Mouse (Mus musculus): Measurements from ENCODE around the gene Morn1. TPM values are rescaled to one million over a fixed set of nuclear protein-coding genes. Genes with fewer than 3 reads are reported as not detected.

The Morn1 gene
- polyA plus RNA-seq, 1 experiment, result 44.0 TPM

GRCm38 (mm10) chr4:155068357-155068972, 17.9 kb upstream of the Morn1 start:
- TF ChIP-seq POLR2A (IDR thresholded peaks at IDR 0.05; ENCODE audit: control insufficient read depth, low read depth, low read length) (no peak), CTCF (IDR thresholded peaks at IDR 0.05; ENCODE audit: control insufficient read depth, insufficient read depth, insufficient replicate concordance, low read depth, low read length) (no peak)
- no peak overlapping the region for H3K4me3 ChIP-seq (ENCODE audit: control insufficient read depth, low read depth, low read length)
- H3K27me3 ChIP-seq (ENCODE audit: control insufficient read depth, insufficient read depth, low read length), result no peaks in the 10 kb centered on the region
- H3K27ac ChIP-seq (ENCODE audit: control insufficient read depth, insufficient read depth, low read depth, low read length), result no peak overlapping the region
- peaks cover 1% of the 10 kb centered on the region; the same call in 1 of the 2 replicates for H3K36me3 ChIP-seq (ENCODE audit: control insufficient read depth, insufficient read depth, low read length)
- peaks cover 16% of the 10 kb centered on the region for H3K4me1 ChIP-seq (ENCODE audit: control insufficient read depth, insufficient read depth, low read length)

DNA sequence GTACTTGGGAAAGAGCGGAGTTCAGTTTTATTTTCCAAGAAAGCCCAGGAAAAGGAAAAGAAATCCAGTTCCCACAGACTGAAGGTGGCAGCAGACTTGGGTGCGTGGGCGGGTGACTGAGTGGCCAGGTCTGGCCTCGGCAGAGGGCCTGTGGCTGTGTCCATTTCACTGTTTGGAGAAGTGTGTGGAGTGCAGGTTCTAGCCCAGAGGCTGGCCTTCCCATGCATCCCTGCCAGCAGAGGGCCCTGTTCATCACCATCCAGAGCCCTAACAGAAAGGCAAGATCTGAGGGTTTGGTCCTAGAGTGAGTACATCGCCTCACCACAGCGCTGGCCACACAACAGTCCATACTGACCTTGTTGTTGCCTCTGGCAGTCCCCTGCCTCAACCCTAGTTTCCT, 17.2 kb upstream of the Morn1 start:
- Histone ChIP-seq H3K27me3 (ENCODE audit: control insufficient read depth, insufficient read depth, low read length) (no peaks in the 10 kb centered on the region), H3K4me3 (ENCODE audit: control insufficient read depth, low read depth, low read length) (no peak overlapping the region), H3K4me1 (ENCODE audit: control insufficient read depth, insufficient read depth, low read length) (peaks cover 16% of the 10 kb centered on the region), H3K27ac (ENCODE audit: control insufficient read depth, insufficient read depth, low read depth, low read length) (no peak overlapping the region), H3K36me3 (ENCODE audit: control insufficient read depth, insufficient read depth, low read length) (peaks cover 4% of the 10 kb centered on the region)
- no peak for TF ChIP-seq POLR2A (IDR thresholded peaks at IDR 0.05; ENCODE audit: control insufficient read depth, low read depth, low read length)
- no peak for TF ChIP-seq CTCF (IDR thresholded peaks at IDR 0.05; ENCODE audit: control insufficient read depth, insufficient read depth, insufficient replicate concordance, low read depth, low read length)

- H3K27me3 ChIP-seq (ENCODE audit: control insufficient read depth, insufficient read depth, low read length), result no peaks in the 10 kb centered on the region
- peaks cover 16% of the 10 kb centered on the region for H3K4me1 ChIP-seq (ENCODE audit: control insufficient read depth, insufficient read depth, low read length)
- H3K36me3 ChIP-seq (ENCODE audit: control insufficient read depth, insufficient read depth, low read length), result peaks cover 4% of the 10 kb centered on the region
- no peak overlapping the region for H3K27ac ChIP-seq (ENCODE audit: control insufficient read depth, insufficient read depth, low read depth, low read length)
- no peak overlapping the region for H3K4me3 ChIP-seq (ENCODE audit: control insufficient read depth, low read depth, low read length)
- TF ChIP-seq POLR2A (IDR thresholded peaks at IDR 0.05; ENCODE audit: control insufficient read depth, low read depth, low read length) (no peak), CTCF (IDR thresholded peaks at IDR 0.05; ENCODE audit: control insufficient read depth, insufficient read depth, insufficient replicate concordance, low read depth, low read length) (no peak)
These were observed 16.2 kb upstream of the Morn1 start for GRCm38 (mm10) chr4:155070199-155070598.

GRCm38 (mm10) chr4:155070921-155071320, 15.5 kb upstream of the Morn1 start:
- peaks cover 4% of the 10 kb centered on the region for H3K36me3 ChIP-seq (ENCODE audit: control insufficient read depth, insufficient read depth, low read length)
- H3K27ac ChIP-seq (ENCODE audit: control insufficient read depth, insufficient read depth, low read depth, low read length), result no peak overlapping the region
- no peak overlapping the region for H3K4me3 ChIP-seq (ENCODE audit: control insufficient read depth, low read depth, low read length)
- TF ChIP-seq CTCF (IDR thresholded peaks at IDR 0.05; ENCODE audit: control insufficient read depth, insufficient read depth, insufficient replicate concordance, low read depth, low read length), result no peak
- no peak for TF ChIP-seq POLR2A (IDR thresholded peaks at IDR 0.05; ENCODE audit: control insufficient read depth, low read depth, low read length)
- H3K27me3 ChIP-seq (ENCODE audit: control insufficient read depth, insufficient read depth, low read length), result no peaks in the 10 kb centered on the region
- peaks cover 11% of the 10 kb centered on the region for H3K4me1 ChIP-seq (ENCODE audit: control insufficient read depth, insufficient read depth, low read length)

- H3K4me3 ChIP-seq (ENCODE audit: control insufficient read depth, low read depth, low read length), result no peak overlapping the region
- TF ChIP-seq CTCF (IDR thresholded peaks at IDR 0.05; ENCODE audit: control insufficient read depth, insufficient read depth, insufficient replicate concordance, low read depth, low read length) (no peak), POLR2A (IDR thresholded peaks at IDR 0.05; ENCODE audit: control insufficient read depth, low read depth, low read length) (no peak)
- no peaks in the 10 kb centered on the region for H3K27me3 ChIP-seq (ENCODE audit: control insufficient read depth, insufficient read depth, low read length)
- no peaks in the 10 kb centered on the region for H3K4me1 ChIP-seq (ENCODE audit: control insufficient read depth, insufficient read depth, low read length)
- no peak overlapping the region for H3K27ac ChIP-seq (ENCODE audit: control insufficient read depth, insufficient read depth, low read depth, low read length)
- H3K36me3 ChIP-seq (ENCODE audit: control insufficient read depth, insufficient read depth, low read length), result peaks cover 4% of the 10 kb centered on the region
These were observed 12.0 kb upstream of the Morn1 start for GRCm38 (mm10) chr4:155074418-155074817.

- Histone ChIP-seq H3K27ac (ENCODE audit: control insufficient read depth, insufficient read depth, low read depth, low read length) (no peak overlapping the region), H3K36me3 (ENCODE audit: control insufficient read depth, insufficient read depth, low read length) (peaks cover 4% of the 10 kb centered on the region), H3K4me1 (ENCODE audit: control insufficient read depth, insufficient read depth, low read length) (no peaks in the 10 kb centered on the region), H3K27me3 (ENCODE audit: control insufficient read depth, insufficient read depth, low read length) (no peaks in the 10 kb centered on the region), H3K4me3 (ENCODE audit: control insufficient read depth, low read depth, low read length) (no peak overlapping the region)
- TF ChIP-seq POLR2A (IDR thresholded peaks at IDR 0.05; ENCODE audit: control insufficient read depth, low read depth, low read length) (no peak), CTCF (IDR thresholded peaks at IDR 0.05; ENCODE audit: control insufficient read depth, insufficient read depth, insufficient replicate concordance, low read depth, low read length) (no peak)
These were observed 11.2 kb upstream of the Morn1 start for GRCm38 (mm10) chr4:155075137-155075536.

DNA sequence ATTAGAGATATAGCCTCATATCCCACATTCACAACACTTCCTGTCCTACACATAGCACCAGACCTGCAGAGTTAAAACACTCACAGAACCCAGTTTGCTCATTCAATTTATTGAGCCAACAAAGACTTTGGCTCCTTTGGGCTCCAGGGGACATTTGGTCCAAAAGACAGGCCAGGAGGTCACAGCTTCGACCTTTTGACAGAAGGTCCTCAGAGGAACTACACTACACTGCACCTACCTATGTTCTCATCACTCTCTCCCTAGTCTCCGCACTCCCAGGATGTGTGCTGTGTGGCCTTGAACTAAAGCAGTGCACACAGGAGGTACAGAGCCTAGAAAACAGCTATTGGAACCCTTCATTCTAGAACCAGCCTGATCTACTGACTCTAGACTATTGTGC, 10.6 kb upstream of the Morn1 start:
- no peak for TF ChIP-seq POLR2A (IDR thresholded peaks at IDR 0.05; ENCODE audit: control insufficient read depth, low read depth, low read length)
- no peak for TF ChIP-seq CTCF (IDR thresholded peaks at IDR 0.05; ENCODE audit: control insufficient read depth, insufficient read depth, insufficient replicate concordance, low read depth, low read length)

More for the DNA sequence above, 10.6 kb upstream of the Morn1 start:
- Histone ChIP-seq H3K27me3 (ENCODE audit: control insufficient read depth, insufficient read depth, low read length) (no peaks in the 10 kb centered on the region), H3K36me3 (ENCODE audit: control insufficient read depth, insufficient read depth, low read length) (peaks cover 4% of the 10 kb centered on the region), H3K4me1 (ENCODE audit: control insufficient read depth, insufficient read depth, low read length) (no peaks in the 10 kb centered on the region), H3K4me3 (ENCODE audit: control insufficient read depth, low read depth, low read length) (no peak overlapping the region), H3K27ac (ENCODE audit: control insufficient read depth, insufficient read depth, low read depth, low read length) (no peak overlapping the region)
